Mouse (Mus musculus) urinary bladder, postnatal 4 days (tissue): ENCODE measurements around the gene Vegfa.

Source experiments
- DNase-seq, 2 experiments: peaks; one replicate each; pipeline ENCODE4 v3.0.0; 2021 to 2022; ENCODE audit warnings: low spot score in 2 of 2

Vegfa gene

GRCm38 (mm10) chr17:46032257-46032991 is at the start of gene Vegfa:
TSS of gene Vegfa (minus strand) at chr17:46032369.
- peak; percentile 86 to 94 for DNase-seq

- DNase-seq, result peak; percentile 47 to 68
Observed at GRCm38 (mm10) chr17:46081657-46082056, 49.5 kb upstream of the Vegfa start.

DNA sequence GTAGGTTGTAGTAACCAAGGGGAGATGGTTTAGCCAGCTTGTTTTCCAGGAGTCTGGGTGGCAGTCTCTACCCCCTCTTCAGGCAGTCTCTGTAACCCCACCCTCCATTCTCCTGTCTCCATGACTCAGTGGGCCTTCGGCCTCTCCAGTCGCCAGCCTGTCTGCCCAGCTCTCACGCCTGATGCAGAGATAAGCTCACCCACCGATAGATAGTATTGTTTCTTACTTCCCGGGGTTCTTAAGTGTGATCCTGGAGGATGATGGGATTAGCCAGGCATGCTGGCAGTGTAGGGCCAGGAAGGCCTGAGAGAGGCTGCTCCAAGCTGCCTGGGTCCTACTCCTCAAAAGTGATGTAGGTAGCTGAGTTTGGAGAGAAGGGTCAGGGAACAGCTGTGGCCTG is 48.9 kb upstream of the Vegfa start:
- DNase-seq, result no peak

DNA sequence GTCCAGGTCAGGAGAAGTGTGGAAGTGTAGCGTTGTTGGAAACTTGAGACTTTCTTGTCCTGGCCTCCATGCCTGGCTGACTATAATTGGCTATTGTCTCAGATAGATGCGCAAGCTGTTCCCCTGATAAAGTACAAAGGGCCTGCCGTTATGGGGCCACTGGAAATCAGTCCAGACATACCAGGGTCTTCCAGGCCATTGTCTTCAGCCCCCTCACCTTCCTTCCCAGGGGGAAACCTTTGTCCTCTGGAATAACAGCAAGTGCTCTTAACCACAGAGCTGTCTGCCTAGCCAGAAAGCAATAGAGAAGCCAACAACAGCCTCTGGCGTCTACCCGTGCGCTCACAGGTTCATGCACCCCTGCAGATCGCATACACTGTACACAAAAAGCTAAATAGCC is 48.2 kb upstream of the Vegfa start:
- no peak for DNase-seq

- no peak for DNase-seq
Observed at GRCm38 (mm10) chr17:46079037-46079436, 46.9 kb upstream of the Vegfa start.

DNA sequence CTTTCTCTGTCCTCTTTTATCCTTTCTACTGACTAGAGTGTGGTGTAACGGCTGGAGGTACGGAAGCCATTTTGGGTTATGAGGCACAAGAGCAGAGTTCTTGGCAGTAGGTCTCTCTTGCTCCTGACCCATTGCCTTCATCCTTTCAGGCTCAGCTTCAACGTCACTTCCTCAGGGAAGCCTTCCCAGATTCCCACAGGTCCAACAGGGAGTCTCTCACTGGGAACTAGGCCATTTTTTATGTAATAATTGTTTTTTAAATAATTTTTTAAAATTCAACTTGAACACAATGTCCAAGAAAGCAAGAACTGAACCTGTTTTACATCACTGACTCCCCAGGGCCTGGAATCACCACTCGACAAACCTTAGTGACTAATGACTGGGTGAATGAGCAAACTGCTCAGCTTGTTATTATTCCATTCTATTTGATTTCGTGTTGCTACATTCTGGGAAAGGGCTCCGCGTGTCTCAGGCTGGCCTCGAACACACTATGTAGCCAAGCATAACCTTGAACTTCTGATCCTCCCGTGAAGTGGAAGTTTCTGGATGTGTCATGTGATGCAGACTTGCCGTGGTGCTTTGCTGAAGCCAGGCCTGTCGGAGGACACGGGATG is 45.9 kb upstream of the Vegfa start:
- no peak for DNase-seq

GRCm38 (mm10) chr17:46076260-46076551 is 44.0 kb upstream of the Vegfa start:
- DNase-seq, result no peak

DNA sequence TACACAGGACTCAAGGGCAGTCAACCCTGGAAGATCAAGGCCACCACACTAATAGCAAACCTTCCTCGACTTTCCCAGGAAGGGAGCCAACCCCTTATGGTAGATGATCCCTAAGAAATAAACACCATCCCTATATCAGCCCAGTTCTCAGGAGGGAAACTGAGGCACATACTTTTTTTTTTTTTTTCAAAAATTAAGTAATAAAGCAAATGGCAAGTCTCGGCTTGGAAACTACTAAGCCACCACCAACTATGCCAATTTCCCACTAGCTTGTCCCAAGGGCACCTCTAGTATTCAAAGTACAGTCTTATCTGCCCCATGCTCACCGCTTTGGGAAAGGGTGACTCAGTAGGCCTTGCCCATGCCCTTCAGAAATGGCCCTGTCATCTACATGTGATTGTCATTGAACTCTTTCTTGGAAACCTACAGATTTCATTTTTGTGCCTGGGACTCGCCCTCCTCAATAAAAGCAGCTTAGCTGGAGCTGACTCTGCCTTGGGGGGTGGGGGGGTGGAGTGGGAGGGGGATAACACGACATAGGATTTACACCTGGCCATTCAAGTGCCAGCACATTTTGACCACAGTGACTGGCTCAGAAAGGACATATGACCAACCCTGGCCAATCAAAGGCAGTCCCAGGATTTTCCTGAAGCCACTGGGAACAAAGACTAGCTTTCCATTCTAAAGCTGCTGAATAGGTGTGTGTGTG is 43.5 kb upstream of the Vegfa start:
- no peak for DNase-seq

- DNase-seq, result peak in 1 of 2 experiments; percentile 46
Observed at GRCm38 (mm10) chr17:46075116-46075485, 42.9 kb upstream of the Vegfa start.

DNA sequence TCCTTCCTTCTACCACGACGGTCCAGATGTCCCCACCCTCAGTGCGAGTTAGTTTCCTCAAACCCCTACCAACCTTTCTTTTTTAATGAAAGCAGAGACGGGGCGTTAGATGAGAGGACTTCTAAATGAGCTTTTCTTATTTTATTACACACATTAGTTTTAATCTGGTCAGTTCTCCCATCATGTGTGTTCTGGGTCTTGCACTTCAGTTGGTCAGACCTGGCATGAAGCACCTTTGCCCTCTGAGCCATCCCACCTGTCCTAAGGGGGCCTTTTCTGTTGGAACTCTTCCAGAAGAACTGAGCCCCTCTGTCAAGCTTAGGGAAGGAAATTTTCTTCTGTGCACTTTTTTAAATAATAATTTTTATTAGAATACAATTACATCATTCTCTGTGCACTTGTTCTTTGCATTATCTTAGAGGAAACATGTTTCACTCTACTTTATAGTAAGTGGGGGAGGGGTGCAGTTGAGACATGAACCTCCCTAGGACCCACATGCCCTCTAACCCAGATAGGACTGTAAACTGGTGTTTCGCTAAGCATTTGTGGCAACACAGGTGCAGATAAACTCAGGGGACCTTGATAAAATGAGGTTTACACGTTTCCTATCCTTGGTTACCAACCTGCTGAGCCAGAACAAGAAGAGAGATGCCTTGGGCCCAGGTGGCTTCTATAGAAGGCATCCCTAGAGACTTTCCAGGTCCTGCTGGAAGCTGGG is 42.4 kb upstream of the Vegfa start:
- DNase-seq, result no peak

- peak; percentile 80 to 86 for DNase-seq
Observed at GRCm38 (mm10) chr17:46073730-46074301, 41.6 kb upstream of the Vegfa start.

GRCm38 (mm10) chr17:46071531-46071930 is 39.4 kb upstream of the Vegfa start:
- no peak for DNase-seq

DNA sequence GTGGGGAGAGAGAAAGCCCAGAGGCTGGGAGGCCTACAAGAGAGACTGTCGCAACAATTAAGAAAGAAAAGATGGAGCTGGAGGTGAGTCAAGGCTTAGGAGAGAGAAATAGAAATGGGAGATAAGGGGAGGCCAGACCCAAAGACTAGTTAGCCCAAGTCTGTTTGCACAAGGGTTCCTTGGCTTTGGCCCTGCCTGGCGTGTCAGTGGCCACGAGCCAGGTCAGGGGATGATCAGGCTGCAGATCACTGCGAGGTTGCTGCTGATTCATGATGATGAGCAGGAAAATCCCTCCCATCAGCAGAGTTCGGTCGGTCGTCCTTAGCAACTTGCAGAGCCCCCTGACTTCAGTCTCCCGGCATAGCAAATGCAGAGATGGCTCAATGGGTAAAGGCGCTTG is 37.9 kb upstream of the Vegfa start:
- DNase-seq, result no peak

GRCm38 (mm10) chr17:46063974-46064312 is 31.8 kb upstream of the Vegfa start:
- no peak for DNase-seq

DNA sequence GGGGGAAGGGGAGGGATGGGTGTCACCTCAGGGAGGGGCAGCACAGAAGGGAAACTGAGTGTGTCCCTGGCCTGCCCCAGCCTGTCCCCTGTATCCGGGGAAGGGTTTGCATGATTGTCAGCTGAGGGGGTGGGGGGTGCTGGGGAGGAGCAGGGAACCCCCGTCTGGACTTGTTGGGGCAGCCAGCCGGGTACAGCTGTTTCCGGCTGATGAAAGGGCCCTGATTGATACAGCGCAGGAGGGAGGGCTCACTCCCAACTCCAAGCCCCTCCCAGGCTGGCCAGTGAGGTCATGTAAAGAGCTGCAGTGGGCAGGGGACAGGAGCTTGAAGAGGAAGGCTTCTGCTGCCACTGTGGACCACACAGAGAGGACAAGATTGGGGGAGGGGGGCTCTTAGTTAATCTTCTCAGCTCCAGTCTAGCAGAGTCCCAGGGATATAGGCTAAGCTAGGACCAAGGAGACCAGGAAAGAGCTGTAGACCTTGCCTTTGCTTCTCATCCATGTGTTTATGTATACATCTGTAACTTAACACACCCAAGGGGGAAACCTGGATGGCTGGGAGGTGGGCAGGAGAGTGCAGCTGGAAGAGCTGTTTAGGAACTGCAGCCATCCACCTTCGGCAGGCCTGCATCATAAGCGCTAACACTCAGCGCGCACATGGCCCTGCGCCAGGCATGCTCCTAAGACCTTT is 31.3 kb upstream of the Vegfa start:
- DNase-seq, result no peak

GRCm38 (mm10) chr17:46060253-46060652 is 28.1 kb upstream of the Vegfa start:
- no peak for DNase-seq

DNA sequence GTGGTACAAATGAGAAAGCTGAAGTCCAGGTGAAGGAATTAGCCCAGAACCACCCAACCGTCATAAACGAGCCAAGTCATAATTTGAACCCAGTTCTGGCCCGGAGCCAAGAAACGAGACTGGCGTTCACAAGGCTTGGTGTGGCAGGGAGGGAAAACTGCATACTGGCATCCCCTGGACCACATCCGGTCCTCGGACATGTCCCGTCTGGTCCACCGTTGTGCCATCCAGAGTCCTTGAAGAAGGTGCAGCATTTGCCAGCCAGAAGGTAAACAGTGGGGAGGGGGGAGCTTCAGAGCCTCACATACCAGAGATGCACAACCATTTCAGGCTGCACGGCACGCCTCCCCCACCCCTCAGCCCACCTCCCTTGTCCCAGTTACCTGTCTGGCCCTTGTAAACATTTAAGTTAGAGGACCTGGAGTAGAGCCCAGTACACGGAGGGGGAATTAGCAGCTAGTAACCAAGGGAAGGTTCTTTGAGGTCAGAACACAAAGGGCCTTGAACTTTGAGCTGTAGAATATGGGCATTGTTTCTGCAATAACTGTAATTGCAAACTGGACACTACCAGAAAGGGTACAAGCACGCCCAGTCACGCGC is 27.2 kb upstream of the Vegfa start:
- DNase-seq, result peak in 1 of 2 experiments; percentile 53

DNA sequence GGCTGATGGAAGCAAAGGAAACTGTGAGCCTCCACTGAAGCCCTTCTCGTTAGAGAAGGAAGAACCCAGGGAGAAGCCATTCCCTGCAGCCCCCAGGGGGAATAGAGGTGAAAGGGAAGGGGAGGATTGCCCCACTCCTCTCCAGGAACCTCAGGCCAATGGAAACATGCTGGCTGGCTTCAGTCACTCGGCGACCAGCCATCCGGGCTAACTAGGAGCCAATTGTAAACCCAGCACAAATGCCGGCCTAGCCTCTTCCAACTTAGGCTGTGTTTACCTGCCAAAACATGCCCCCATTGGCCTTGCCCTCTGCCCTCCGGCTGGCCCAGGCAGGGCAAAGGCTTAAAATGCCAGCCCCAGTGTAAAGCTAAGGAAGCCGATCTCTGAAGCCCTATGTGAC is 24.1 kb upstream of the Vegfa start:
- no peak for DNase-seq

- no peak for DNase-seq
Observed at GRCm38 (mm10) chr17:46055736-46056135, 23.6 kb upstream of the Vegfa start.

DNA sequence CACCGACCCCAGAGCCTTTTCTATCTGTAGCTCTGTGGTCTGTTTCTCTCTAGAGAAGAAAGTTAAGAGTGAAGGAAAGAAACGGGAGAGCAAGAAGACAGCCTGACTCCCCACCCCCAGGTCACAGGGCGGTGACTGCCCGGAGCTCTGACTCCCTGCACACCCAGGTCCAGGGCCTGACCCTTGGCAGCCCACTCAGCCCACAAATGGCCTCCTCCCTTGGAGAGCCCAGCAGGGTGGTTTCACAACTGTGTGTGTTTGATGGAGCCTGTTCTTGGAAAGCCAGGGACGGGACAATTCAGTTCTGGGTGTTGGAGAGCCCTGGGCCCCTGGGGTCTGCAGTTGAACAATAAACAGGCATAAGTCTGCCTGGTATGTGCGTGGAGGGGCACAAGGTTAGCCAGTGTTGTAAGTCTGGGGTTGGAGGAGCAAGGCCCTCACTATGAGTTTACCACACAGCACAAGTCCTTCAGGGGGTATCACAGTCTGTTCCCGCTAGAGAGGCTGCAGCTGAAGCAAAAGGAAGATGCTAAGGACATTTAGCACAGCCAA is 21.2 kb upstream of the Vegfa start:
- no peak for DNase-seq

DNA sequence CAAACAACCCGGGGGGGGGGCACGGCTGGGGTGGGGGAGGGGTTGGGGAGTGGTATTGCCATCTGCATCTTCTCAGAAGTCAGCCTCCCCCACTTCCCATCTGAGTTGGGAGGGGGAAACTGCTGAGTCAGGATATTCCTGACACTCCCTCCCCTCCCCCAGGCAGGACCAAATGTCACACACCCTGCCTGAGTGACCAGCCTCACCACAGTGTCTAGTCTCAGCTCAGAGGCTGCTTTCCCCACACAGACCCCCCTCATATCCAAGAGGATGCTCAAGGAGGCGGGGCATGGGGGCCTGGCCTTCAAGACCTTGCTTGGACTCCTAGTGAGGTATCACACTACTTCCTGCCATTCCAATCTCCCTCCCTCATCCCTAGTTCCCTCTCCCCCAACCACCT is 20.0 kb upstream of the Vegfa start:
- no peak for DNase-seq
